Mouse (Mus musculus) hindbrain, embryonic 15.5 days (tissue): ENCODE measurements around the gene Samm50. TPM values are rescaled to one million over a fixed set of nuclear protein-coding genes. Genes with fewer than 3 reads are reported as not detected.
A peak's percentile ranks its signal among the peaks of the same experiment; 100 is the strongest.

Source experiments
- ATAC-seq: fragments of 200-750 bp; cut with Nextera tagmentation; 2 replicates; pipeline ENCODE4 v1.8.0; 2017; ENCODE audit warnings: low read depth, moderate number of reproducible peaks, moderate TSS enrichment; ENCODE audit not compliant: low FRiP score
- H3K27ac ChIP-seq: fragments of 300-500 bp; sonication (generic); replicated peaks from 2 replicates; pipeline ENCODE4 v1.5.1; 2015; ENCODE audit warnings: mild to moderate bottlenecking, inconsistent platforms
- H3K27me3 ChIP-seq: fragments of 300-500 bp; sonication (generic); 2 replicates; pipeline ENCODE4 v1.6.1; 2015; ENCODE audit warnings: control low read depth, inconsistent platforms
- H3K36me3 ChIP-seq: fragments of 300-500 bp; sonication (generic); 2 replicates; pipeline ENCODE4 v1.6.1; 2015; ENCODE audit warnings: control low read depth, inconsistent platforms
- H3K4me1 ChIP-seq: fragments of 300-500 bp; sonication (generic); replicated peaks from 2 replicates; pipeline ENCODE4 v1.6.1; 2015; ENCODE audit warnings: control low read depth, inconsistent platforms
- H3K4me2 ChIP-seq: fragments of 300-500 bp; sonication (generic); 2 replicates; pipeline ENCODE4 v1.6.1; 2015; ENCODE audit warnings: moderate library complexity, mild to moderate bottlenecking, inconsistent platforms
- H3K4me3 ChIP-seq: fragments of 300-500 bp; sonication (generic); 2 replicates; pipeline ENCODE4 v1.5.1; 2015; ENCODE audit warnings: mild to moderate bottlenecking, inconsistent platforms
- H3K9ac ChIP-seq: fragments of 300-500 bp; sonication (generic); 2 replicates; pipeline ENCODE4 v1.6.1; 2015; ENCODE audit warnings: inconsistent platforms
- H3K9me3 ChIP-seq: fragments of 300-500 bp; sonication (generic); 2 replicates; pipeline ENCODE4 v1.6.1; 2016; ENCODE audit warnings: control low read depth, inconsistent platforms
- WGBS: fragments of 180-500 bp; shearing (Covaris S2); methylation state at CpG from one replicate; pipeline ENCODE4 v1.1.7; 2015; 5-methylcytosine and 5-hydroxymethylcytosine counted together
- polyA plus RNA-seq: library from polyadenylated mRNA; unstranded; fragments of >200 nt; fragmentation: Nextera tagmentation; extraction: Ambion mirVana; gene quantifications from 2 replicates; pipeline ENCODE4 v1.2.1, GENCODE M21; 2015

Samm50 gene
- polyA plus RNA-seq, 1 experiment from 2014 or later, result 85.9 TPM

DNA sequence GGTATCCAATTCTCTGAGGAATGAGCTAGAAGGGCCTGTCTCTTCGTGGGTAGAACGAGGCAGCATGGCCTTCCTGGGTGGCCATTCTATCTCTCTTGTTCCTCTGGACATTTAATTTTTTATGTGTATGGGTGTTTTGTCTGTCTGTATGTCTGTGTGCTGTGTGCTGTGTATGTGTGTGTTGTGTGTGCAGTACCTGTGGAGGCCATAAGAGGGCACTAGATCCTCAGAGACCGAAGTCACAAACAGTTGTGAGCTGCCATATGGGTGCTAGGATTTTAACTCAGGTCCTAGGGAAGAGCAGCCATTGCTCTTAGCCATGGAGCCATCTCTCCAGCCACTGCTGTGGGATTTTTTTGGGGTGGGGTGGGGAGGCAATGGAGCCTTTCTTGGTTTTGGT, 55.3 kb downstream of the Samm50 start:
- ATAC-seq, result no peak
- no peaks in the 10 kb centered on the region for H3K36me3 ChIP-seq
- no peak overlapping the region for H3K4me2 ChIP-seq
- H3K27me3 ChIP-seq, result no peaks in the 10 kb centered on the region
- H3K4me3 ChIP-seq, result no peak overlapping the region
- 86% methylated on average over 3 of the region's 3 CpGs for WGBS
- no peak overlapping the region for H3K27ac ChIP-seq
- H3K9me3 ChIP-seq, result no peaks in the 10 kb centered on the region
- H3K9ac ChIP-seq, result no peak overlapping the region
- H3K4me1 ChIP-seq, result peaks cover 16% of the 10 kb centered on the region

DNA sequence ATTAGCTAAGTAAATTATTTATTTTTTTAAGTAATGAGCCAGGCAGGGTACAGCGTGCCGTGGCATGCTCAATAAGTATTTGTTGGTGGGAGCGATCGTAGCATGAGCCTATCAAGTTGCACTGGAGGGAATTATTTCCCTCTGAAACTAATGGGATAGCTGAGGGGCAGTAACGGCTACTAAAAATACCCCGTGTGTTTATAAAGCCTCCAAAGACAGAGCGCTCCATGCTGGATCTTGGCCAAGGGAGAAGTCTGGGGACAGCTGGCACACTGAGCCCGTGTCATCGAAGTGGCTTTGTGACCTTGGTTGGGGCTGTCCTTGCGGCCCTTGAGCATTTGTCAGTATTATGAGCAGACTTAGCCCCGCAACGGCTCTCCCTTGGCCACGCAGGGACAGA, 59.2 kb downstream of the Samm50 start:
- no peaks in the 10 kb centered on the region for H3K27me3 ChIP-seq
- WGBS, result 29% methylated on average over 13 of the region's 13 CpGs
- no peak overlapping the region for H3K27ac ChIP-seq

DNA sequence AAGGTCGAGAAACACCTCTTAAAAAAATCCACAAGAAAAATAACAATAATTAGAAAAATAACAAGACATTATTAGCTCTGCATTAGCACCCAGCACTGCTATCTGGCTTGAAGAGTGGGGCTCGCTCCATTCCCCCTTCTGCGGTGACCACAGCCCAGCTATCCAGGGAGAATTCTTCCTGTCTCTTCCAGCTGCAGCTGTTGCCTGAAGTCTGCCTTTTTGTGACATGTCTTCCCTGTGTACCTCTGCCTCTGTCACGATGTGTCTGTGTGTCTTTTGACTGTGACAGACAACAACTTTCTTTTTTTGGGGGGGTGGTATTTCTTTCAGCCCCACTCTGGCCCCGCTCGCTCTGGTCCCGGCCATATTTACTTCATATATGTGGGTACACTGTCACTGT, 60.6 kb downstream of the Samm50 start:
- ATAC-seq, result no peak
- Histone ChIP-seq H3K9me3 (no peaks in the 10 kb centered on the region), H3K9ac (no peak overlapping the region), H3K4me2 (no peak overlapping the region), H3K36me3 (no peaks in the 10 kb centered on the region), H3K27me3 (no peaks in the 10 kb centered on the region), H3K4me1 (peaks cover 19% of the 10 kb centered on the region), H3K27ac (no peak overlapping the region), H3K4me3 (no peak overlapping the region)
- 96% methylated on average over 7 of the region's 7 CpGs for WGBS

More for the DNA sequence above, 59.2 kb downstream of the Samm50 start:
- 0 out of 2 replicates have a peak, but pooled peaks have one; percentile 19 for ATAC-seq
- Histone ChIP-seq H3K4me3 (no peak overlapping the region), H3K36me3 (no peaks in the 10 kb centered on the region), H3K4me1 (peaks cover 10% of the 10 kb centered on the region), H3K4me2 (no peak overlapping the region), H3K9ac (no peak overlapping the region), H3K9me3 (no peaks in the 10 kb centered on the region)

- no peaks in the 10 kb centered on the region for H3K9me3 ChIP-seq
- peaks cover 19% of the 10 kb centered on the region for H3K4me1 ChIP-seq
- H3K36me3 ChIP-seq, result no peaks in the 10 kb centered on the region
- no peak overlapping the region for H3K4me3 ChIP-seq
- no peak for ATAC-seq
- no peak overlapping the region for H3K4me2 ChIP-seq
- H3K27ac ChIP-seq, result no peak overlapping the region
- H3K27me3 ChIP-seq, result no peaks in the 10 kb centered on the region
- WGBS, result 54% methylated on average over 11 of the region's 11 CpGs
- no peak overlapping the region for H3K9ac ChIP-seq
Measured at GRCm38 (mm10) chr15:84253757-84254156, 61.7 kb downstream of the Samm50 start.

DNA sequence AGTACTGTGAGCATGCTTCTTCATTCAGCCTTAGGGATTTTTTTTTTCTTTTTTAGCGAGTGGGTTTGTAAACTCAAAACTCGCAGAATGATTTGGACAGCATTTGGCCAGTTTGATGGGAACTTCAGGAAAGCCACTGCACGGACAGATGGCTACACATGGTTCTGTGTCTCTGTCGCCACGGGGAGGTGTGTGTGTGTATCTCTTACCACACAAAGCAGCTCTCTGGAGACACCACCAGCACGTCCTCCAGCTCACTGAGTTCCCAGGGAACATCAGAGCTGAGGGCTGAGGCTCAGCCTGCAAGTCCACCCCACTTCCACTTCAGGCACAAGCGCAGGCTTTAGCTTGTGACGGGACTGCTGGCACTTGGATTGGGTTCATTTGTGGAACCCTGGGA, 62.3 kb downstream of the Samm50 start:
- Histone ChIP-seq H3K27me3 (no peaks in the 10 kb centered on the region), H3K36me3 (no peaks in the 10 kb centered on the region), H3K27ac (no peak overlapping the region), H3K4me3 (no peak overlapping the region), H3K4me1 (peaks cover 19% of the 10 kb centered on the region), H3K9me3 (no peaks in the 10 kb centered on the region), H3K4me2 (no peak overlapping the region), H3K9ac (no peak overlapping the region)
- WGBS, result 59% methylated on average over 8 of the region's 8 CpGs
- ATAC-seq, result no peak

DNA sequence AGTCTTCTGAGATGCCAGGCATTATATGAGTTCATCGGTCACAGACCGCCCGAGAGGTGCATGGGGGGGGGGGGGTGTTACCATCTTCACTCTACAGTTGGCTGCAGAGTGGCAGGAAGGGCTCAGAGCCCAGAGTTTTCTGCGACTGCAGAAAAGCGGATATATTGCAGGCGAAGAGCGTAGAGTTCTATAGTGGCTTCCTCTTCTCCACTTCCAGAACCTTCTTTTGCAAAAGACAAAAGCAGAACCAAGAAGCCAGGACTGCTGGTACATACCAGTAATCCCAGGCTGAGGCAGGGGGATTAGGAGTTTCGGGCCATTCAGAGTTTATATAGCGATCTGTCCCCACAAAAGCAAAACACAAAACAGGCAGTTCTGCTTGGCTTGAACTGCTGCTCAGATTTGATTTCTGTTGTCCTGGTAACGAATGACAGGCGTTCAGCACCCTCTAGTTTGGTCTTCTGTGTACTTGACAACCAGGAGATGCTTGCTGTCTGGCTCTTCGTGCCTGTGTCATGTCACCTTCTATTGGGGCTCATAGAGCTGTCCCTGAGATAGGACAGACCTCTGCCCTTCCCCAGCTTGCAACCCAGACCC, 64.3 kb downstream of the Samm50 start:
- Histone ChIP-seq H3K27ac (no peak overlapping the region), H3K4me1 (peaks cover 29% of the 10 kb centered on the region), H3K4me3 (no peak overlapping the region), H3K4me2 (no peak overlapping the region), H3K9me3 (no peaks in the 10 kb centered on the region), H3K9ac (no peak overlapping the region), H3K27me3 (no peaks in the 10 kb centered on the region), H3K36me3 (no peaks in the 10 kb centered on the region)
- no peak for ATAC-seq
- WGBS, result 75% methylated on average over 12 of the region's 12 CpGs

DNA sequence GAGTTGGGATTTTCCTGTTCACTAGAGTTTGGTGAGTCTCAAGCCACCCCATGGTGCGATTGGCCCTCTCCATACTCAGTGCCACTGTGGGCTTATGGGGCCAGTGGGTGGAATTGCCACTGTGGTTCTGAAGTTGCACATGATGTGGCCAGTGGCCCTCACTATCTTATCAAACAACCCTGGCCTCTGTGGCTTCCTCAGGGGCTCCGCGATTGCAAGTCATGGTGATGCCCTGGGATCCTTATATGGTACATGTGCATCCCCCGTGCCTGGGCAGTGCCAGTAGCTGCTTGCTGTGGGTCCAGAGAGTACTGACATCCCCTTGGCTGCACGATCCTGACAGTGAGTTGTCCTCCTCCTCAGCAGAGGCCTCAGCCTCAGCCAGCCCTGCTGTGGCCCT, 64.8 kb downstream of the Samm50 start:
- Histone ChIP-seq H3K4me1 (peaks cover 27% of the 10 kb centered on the region), H3K27ac (no peak overlapping the region), H3K4me3 (no peak overlapping the region), H3K36me3 (no peaks in the 10 kb centered on the region), H3K9ac (no peak overlapping the region), H3K9me3 (no peaks in the 10 kb centered on the region), H3K4me2 (no peak overlapping the region), H3K27me3 (no peaks in the 10 kb centered on the region)
- no peak for ATAC-seq
- WGBS, result 88% methylated on average over 5 of the region's 5 CpGs

- ATAC-seq, result no peak
- no peak overlapping the region for H3K27ac ChIP-seq
- H3K9me3 ChIP-seq, result no peaks in the 10 kb centered on the region
- no peak overlapping the region for H3K4me2 ChIP-seq
- H3K36me3 ChIP-seq, result no peaks in the 10 kb centered on the region
- peaks cover 31% of the 10 kb centered on the region for H3K4me1 ChIP-seq
- no peaks in the 10 kb centered on the region for H3K27me3 ChIP-seq
- H3K4me3 ChIP-seq, result no peak overlapping the region
- 59% methylated on average over 9 of the region's 9 CpGs for WGBS
- no peak overlapping the region for H3K9ac ChIP-seq
Measured at GRCm38 (mm10) chr15:84258602-84259355, 66.7 kb downstream of the Samm50 start.

DNA sequence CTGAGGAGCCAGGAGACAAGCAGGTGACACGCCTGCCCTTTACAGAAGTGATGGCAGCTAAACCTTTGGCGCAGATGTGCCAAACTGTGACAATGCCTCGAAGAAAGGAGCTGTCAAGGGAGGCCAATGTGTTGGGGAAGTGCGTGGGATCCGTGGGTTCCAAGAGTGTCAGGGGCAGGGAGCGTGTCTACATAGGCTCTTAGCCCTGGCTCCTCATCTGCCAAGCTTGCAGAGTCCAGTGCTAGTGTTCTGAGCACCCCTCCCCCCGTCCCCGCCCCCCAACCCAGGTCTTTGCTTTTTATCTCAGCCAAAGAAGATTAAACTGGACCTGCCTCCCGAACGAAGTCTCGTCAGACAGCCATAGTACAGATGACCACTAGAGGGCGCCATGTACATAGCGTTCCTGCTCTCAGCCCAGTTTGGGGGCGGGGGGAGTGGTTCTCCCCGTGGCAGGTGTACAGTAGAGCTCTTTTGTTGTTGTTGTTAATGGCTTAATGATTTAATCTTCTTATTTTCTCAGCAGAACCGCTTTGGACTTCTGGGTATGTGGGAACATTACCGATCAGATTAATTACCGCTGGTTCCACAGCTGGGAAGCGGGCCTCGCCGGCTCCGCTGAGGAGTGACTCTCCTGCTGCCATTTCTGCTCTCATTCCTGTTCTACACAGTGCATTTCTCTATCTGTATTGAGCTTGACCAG, 68.2 kb downstream of the Samm50 start:
- H3K4me2 ChIP-seq, result peak overlapping the region; percentile 49
- H3K4me3 ChIP-seq, result peak overlapping the region; percentile 18
- H3K27me3 ChIP-seq, result 0 out of 2 replicates have a peak, but pooled peaks cover 4% of the 10 kb centered on the region
- 18% methylated on average over 22 of the region's 22 CpGs for WGBS
- ATAC-seq, result peak; percentile 84
- H3K4me1 ChIP-seq, result peaks cover 33% of the 10 kb centered on the region
- peak overlapping the region; percentile 24; the same call in 1 of the 2 replicates for H3K9ac ChIP-seq
- H3K9me3 ChIP-seq, result no peaks in the 10 kb centered on the region
- peak overlapping the region; percentile 77 for H3K27ac ChIP-seq
- H3K36me3 ChIP-seq, result no peaks in the 10 kb centered on the region

GRCm38 (mm10) chr15:84262630-84263029, 70.6 kb downstream of the Samm50 start:
- Histone ChIP-seq H3K27ac (no peak overlapping the region), H3K9me3 (no peaks in the 10 kb centered on the region), H3K27me3 (0 out of 2 replicates have a peak, but pooled peaks cover 4% of the 10 kb centered on the region), H3K4me3 (no peak overlapping the region), H3K36me3 (no peaks in the 10 kb centered on the region), H3K9ac (no peak overlapping the region), H3K4me1 (peaks cover 22% of the 10 kb centered on the region), H3K4me2 (no peak overlapping the region)
- ATAC-seq, result no peak
- WGBS, result 81% methylated on average over 6 of the region's 6 CpGs

DNA sequence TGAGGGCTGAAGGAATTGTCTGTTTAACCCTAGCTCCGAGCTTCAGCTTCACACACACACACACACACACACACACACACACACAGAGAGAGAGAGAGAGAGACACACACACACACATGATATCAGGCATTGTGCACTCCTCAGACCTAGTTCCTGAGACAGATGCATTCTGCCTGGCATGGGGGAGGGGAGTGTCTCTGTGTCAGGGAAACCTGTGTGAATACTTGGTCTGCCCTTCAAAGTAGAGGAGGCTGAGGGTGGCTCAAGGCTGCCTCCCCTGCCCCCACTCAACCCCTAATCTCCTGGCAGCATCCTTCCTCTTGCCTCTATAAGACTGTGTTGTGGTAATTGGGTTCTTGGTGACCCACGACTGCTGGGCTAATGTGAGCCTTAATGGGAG, 71.5 kb downstream of the Samm50 start:
- Histone ChIP-seq H3K27ac (no peak overlapping the region), H3K4me3 (no peak overlapping the region), H3K9me3 (no peaks in the 10 kb centered on the region), H3K27me3 (0 out of 2 replicates have a peak, but pooled peaks cover 4% of the 10 kb centered on the region), H3K9ac (no peak overlapping the region), H3K4me1 (peaks cover 22% of the 10 kb centered on the region), H3K36me3 (no peaks in the 10 kb centered on the region), H3K4me2 (no peak overlapping the region)
- WGBS, result 48% methylated on average over 2 of the region's 2 CpGs
- ATAC-seq, result no peak

DNA sequence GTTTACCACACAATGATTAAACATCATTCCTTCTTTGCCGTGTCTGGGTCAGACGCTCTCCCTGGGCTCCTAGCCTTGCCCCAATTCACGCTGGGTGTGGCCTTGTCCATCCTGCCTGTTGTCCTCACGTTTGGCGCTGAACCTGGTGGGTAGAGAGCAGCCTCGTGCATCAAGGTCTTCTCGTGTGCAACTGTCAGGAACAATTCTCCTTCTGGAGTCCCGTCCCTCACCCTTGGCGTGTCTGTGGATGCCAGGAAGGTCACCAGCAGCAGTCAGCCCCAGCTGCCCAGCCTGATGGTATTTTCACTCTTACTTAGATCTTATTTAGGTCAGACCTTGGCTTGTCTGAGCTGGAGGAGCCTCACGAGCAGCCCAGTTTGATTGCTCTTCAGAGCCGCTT, 73.1 kb downstream of the Samm50 start:
- Histone ChIP-seq H3K9ac (no peak overlapping the region), H3K4me3 (no peak overlapping the region), H3K4me1 (peaks cover 18% of the 10 kb centered on the region), H3K27ac (no peak overlapping the region), H3K36me3 (no peaks in the 10 kb centered on the region), H3K9me3 (no peaks in the 10 kb centered on the region), H3K27me3 (0 out of 2 replicates have a peak, but pooled peaks cover 4% of the 10 kb centered on the region), H3K4me2 (no peak overlapping the region)
- 66% methylated on average over 11 of the region's 11 CpGs for WGBS
- ATAC-seq, result no peak
